Mouse (Mus musculus): ENCODE results near the gene Anxa5. TPM values are rescaled to one million over a fixed set of nuclear protein-coding genes. Genes with fewer than 3 reads are reported as not detected.

The Anxa5 gene
- total and polyA plus RNA-seq, 3 experiments = 30.8 to 47.1 (median 43.4) TPM

DNA sequence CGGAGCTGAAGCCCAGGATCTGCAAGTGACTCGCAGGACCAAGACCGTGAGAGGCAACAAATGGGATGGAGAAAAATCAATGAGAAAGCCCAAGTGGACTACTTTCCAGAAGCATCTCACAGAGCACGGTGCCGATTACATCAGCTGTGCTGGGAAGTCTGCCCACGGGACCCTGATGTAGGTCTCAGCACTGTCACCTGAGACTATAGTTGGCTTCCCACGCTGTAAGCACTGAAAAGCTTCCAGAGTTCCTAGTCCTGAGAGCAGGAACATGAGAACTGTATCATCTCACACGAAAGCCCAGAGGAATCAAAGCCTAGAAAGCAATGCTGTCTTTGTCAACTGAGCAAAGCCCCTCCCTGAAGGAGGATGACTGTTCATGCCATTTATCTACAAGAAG, 20.6 kb downstream of the Anxa5 start:
- DNase-seq (ENCODE audit: extremely low read depth) = no peak
- Histone ChIP-seq H3K4me1 (ENCODE audit: control insufficient read depth in 1 of 2, insufficient read depth in 2 of 2) (0 out of 4 replicates have a peak, but pooled peaks cover 0 to 4% of the 10 kb centered on the region in 2 experiments), H3K27me3 (replicated peaks) (no peaks in the 10 kb centered on the region), H3K9ac (ENCODE audit: insufficient read depth, low read depth) (no peak overlapping the region), H3K27ac (ENCODE audit: insufficient read depth, low read depth) (no peak overlapping the region), H3K4me2 (ENCODE audit: insufficient read depth, low read depth, poor library complexity, severe bottlenecking) (no peak overlapping the region), H3K4me3 (replicated peaks in 1 of 3; ENCODE audit: low read depth in 2 of 3, low read length in 2 of 3, poor library complexity in 1 of 3) (no peak overlapping the region), H3K36me3 (replicated peaks in 1 of 2; ENCODE audit: control insufficient read depth in 1 of 2, insufficient read depth in 1 of 2, low read length in 1 of 2) (peaks cover 12 to 56% of the 10 kb centered on the region in 2 experiments), H3K79me2 (replicated peaks; ENCODE audit: control insufficient read depth, extremely low read depth, insufficient read depth, poor library complexity, severe bottlenecking) (no peaks in the 10 kb centered on the region), H3K9me3 (replicated peaks; ENCODE audit: low read length) (no peaks in the 10 kb centered on the region)
- dilution Hi-C loops (cut with MboI; ENCODE audit: extremely low pct_ligation_motif_present, extremely low pct_unique_long_range_greater_than_20kb, low sequenced_read_pairs) (no loop called here), in situ Hi-C loops (cut with MboI; ENCODE audit: low pct_ligation_motif_present, low pct_unique_long_range_greater_than_20kb, low sequenced_read_pairs) (no loop called here)
- TF ChIP-seq MXI1 (IDR thresholded peaks at IDR 0.05; ENCODE audit: low read depth, low read length) = no peak
- no peak for TF ChIP-seq MEF2A (IDR thresholded peaks at IDR 0.05; ENCODE audit: borderline replicate concordance, low read depth, low read length)
- TF ChIP-seq BHLHE40 (IDR thresholded peaks at IDR 0.05; ENCODE audit: low read depth, low read length) = no peak
- no peak for TF ChIP-seq CTCF (conservative IDR thresholded peaks at IDR 0.05 in 1 of 2, IDR thresholded peaks at IDR 0.05 in 1 of 2; ENCODE audit: low read depth in 2 of 2, low read length in 2 of 2)
- no peak for TF ChIP-seq HCFC1 (IDR thresholded peaks at IDR 0.05; ENCODE audit: low read depth, low read length)
- no peak for TF ChIP-seq ZNF384 (IDR thresholded peaks at IDR 0.05; ENCODE audit: low read depth, low read length)
- no peak for TF ChIP-seq TCF12 (IDR thresholded peaks at IDR 0.05; ENCODE audit: low read depth, low read length)
- no peak for TF ChIP-seq NELFE (IDR thresholded peaks at IDR 0.05; ENCODE audit: low read depth, low read length)

DNA sequence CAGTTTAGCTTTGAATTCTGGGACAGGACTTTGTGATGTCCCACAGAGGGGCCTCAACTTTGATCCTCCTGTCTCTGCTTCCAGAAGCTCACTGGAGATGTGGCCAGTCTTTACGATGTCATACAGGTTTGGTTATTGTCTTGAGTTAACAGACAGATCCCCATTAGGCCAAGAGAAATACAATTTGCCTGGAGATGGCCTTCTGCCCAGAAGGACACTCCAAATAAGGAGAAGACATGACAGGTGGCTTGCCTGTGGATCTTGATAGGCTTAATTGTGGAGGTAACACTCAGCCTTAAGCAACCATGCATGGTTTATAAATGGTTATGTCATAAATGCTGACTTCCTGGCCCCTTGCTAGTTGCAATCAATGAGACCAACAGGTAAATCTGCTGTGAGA, 23.2 kb downstream of the Anxa5 start:
- Histone ChIP-seq H3K79me2 (replicated peaks; ENCODE audit: control insufficient read depth, extremely low read depth, insufficient read depth, poor library complexity, severe bottlenecking) (no peaks in the 10 kb centered on the region), H3K9ac (ENCODE audit: insufficient read depth, low read depth) (no peak overlapping the region), H3K4me1 (ENCODE audit: control insufficient read depth in 1 of 2, insufficient read depth in 2 of 2) (peaks cover 0 to 10% of the 10 kb centered on the region in 2 experiments; a peak in 2 of 4 replicates), H3K27ac (ENCODE audit: insufficient read depth, low read depth) (no peak overlapping the region), H3K27me3 (replicated peaks) (no peaks in the 10 kb centered on the region), H3K36me3 (replicated peaks in 1 of 2; ENCODE audit: control insufficient read depth in 1 of 2, insufficient read depth in 1 of 2, low read length in 1 of 2) (peaks cover 15 to 59% of the 10 kb centered on the region in 2 experiments), H3K4me2 (ENCODE audit: insufficient read depth, low read depth, poor library complexity, severe bottlenecking) (no peak overlapping the region), H3K9me3 (replicated peaks; ENCODE audit: low read length) (no peaks in the 10 kb centered on the region), H3K4me3 (replicated peaks in 1 of 3; ENCODE audit: low read depth in 2 of 3, low read length in 2 of 3, poor library complexity in 1 of 3) (no peak overlapping the region)
- dilution Hi-C loops (cut with MboI; ENCODE audit: extremely low pct_ligation_motif_present, extremely low pct_unique_long_range_greater_than_20kb, low sequenced_read_pairs) = no loop called here
- TF ChIP-seq SMC3 (IDR thresholded peaks at IDR 0.05; ENCODE audit: low read depth, low read length) = no peak
- TF ChIP-seq CHD1 (IDR thresholded peaks at IDR 0.05; ENCODE audit: low read depth, low read length) = no peak
- no peak for TF ChIP-seq SIN3A (IDR thresholded peaks at IDR 0.05; ENCODE audit: low read length)
- no peak for TF ChIP-seq NELFE (IDR thresholded peaks at IDR 0.05; ENCODE audit: low read depth, low read length)
- no peak for TF ChIP-seq NRF1 (IDR thresholded peaks at IDR 0.05; ENCODE audit: low read depth, low read length)
- no peak for TF ChIP-seq RAD21 (IDR thresholded peaks at IDR 0.05; ENCODE audit: low read depth, low read length)
- TF ChIP-seq MEF2A (IDR thresholded peaks at IDR 0.05; ENCODE audit: borderline replicate concordance, low read depth, low read length) = no peak
- no peak for TF ChIP-seq TCF12 (IDR thresholded peaks at IDR 0.05; ENCODE audit: low read depth, low read length)
- TF ChIP-seq IRF4 (IDR thresholded peaks at IDR 0.05; ENCODE audit: low read depth, low read length) = no peak
- no peak for TF ChIP-seq ZMIZ1 (IDR thresholded peaks at IDR 0.05; ENCODE audit: low read depth, low read length)
- no peak for TF ChIP-seq ZKSCAN1 (IDR thresholded peaks at IDR 0.05; ENCODE audit: borderline replicate concordance, low read depth, low read length)
- TF ChIP-seq GABPA (IDR thresholded peaks at IDR 0.05; ENCODE audit: insufficient replicate concordance, low read depth, low read length) = no peak
- no peak for TF ChIP-seq ZC3H11A (IDR thresholded peaks at IDR 0.05; ENCODE audit: low read depth, low read length)
- no peak for DNase-seq (ENCODE audit: extremely low read depth)
- in situ Hi-C loops (cut with MboI; ENCODE audit: low pct_ligation_motif_present, low pct_unique_long_range_greater_than_20kb, low sequenced_read_pairs) = no loop called here
